Mouse (Mus musculus) T-cell, adult 2 months (primary cell): Measurements from ENCODE around the gene Gpr162.
"Not testable (repeated sequence)": the region's sequence is repeated elsewhere in the genome, so short reads cannot be mapped to it uniquely, and the experiment has no call there.

Source experiments
- DNase-seq: peaks from one replicate; pipeline ENCODE4 v3.0.0; 2022; ENCODE audit warnings: low spot score

Gene Gpr162

DNA sequence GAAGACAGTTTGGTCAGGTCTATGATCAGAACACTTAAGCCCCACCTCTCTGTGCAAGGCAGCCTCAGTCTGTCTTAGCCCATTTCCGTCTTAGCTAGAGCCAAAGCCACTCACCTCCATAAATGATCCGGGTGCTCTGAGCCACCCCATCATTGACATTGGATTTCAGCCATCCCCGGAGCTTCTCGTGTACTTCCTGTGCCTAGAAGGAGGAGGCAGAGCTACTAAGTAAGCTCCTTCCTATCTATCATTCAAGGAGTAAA, 52.4 kb downstream of the Gpr162 start:
- no peak for DNase-seq

DNA sequence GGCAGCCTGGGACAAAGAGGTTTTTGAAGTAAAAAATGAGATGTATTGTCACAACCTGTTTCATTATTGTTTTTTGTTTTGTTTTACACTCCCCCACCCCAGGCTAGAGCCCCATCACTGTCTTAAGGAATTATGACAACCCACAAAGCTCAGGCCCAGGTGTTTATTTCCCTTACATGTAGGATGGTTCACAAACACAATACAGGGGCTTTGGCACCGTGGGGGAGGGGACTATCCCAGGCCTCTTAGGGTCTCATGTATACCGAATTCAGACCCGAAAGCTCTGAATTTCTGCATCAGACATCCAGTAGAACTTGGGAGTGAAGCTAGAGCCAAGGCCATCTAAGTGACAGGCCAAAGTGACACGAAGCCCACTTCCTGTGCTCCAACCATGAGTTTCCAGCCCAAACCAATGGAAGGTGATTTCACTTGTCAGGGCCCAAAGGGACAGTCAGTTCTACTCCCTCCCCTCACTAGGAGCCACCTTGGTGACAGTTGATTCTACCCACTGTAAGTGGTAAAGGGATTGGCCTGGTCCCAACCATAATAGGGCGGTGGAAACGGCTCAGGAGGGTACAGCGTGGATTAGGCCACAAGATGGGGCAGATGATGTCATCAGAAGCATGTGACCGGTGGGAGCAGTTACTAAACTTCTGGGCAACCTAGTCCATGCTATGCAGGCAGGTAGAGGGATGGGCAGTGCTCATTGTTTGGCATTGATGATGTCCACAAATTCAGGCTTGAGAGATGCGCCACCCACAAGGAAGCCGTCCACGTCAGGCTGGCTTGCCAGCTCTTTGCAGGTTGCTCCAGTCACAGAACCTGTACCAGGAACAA, 53.0 kb downstream of the Gpr162 start:
- not testable (repeated sequence) for DNase-seq

GRCm38 (mm10) chr6:124809775-124810538, 53.8 kb downstream of the Gpr162 start:
- no peak for DNase-seq

- DNase-seq, result peak; percentile 24
Observed at GRCm38 (mm10) chr6:124809052-124809774, 54.6 kb downstream of the Gpr162 start.
